Mouse (Mus musculus) kidney, adult 2 months (tissue): ENCODE measurements at regions not wholly inside any gene's neighbourhood (a gene's known extent, or its start where the extent isn't known, plus 50 kb on each side); places are given as distances from the start of the nearest gene placed in this dataset.

Experiments
- DNase-seq: peaks from one replicate; pipeline ENCODE4 v3.0.0; 2021
- H3K27ac ChIP-seq: fragments of 200-500 bp; 2 replicates; pipeline ENCODE4 v1.5.1; 2012; ENCODE audit warnings: low read depth, low read length, control low read depth, inconsistent platforms; ENCODE audit not compliant: insufficient read depth
- H3K27me3 ChIP-seq: fragments of 200-500 bp; replicated peaks from 2 replicates; pipeline ENCODE4 v1.6.1; 2012; ENCODE audit warnings: mild to moderate bottlenecking, moderate library complexity, low read length, inconsistent platforms; ENCODE audit not compliant: control insufficient read depth, insufficient read depth
- H3K36me3 ChIP-seq: fragments of 200-500 bp; 2 replicates; pipeline ENCODE4 v1.6.1; 2012; ENCODE audit warnings: mild to moderate bottlenecking, moderate library complexity, low read length, inconsistent platforms; ENCODE audit not compliant: control insufficient read depth, insufficient read depth
- H3K4me1 ChIP-seq: fragments of 200-500 bp; 2 replicates; pipeline ENCODE4 v1.6.1; 2011; ENCODE audit warnings: low read length; ENCODE audit not compliant: control insufficient read depth, insufficient read depth
- H3K4me3 ChIP-seq: fragments of 200-500 bp; 2 replicates; pipeline ENCODE4 v1.5.1; 2011; ENCODE audit warnings: mild to moderate bottlenecking, low read depth, low read length, control low read depth; ENCODE audit not compliant: insufficient read depth
- CTCF ChIP-seq: fragments of 200-500 bp; conservative IDR thresholded peaks from 2 replicates; pipeline ENCODE4 v1.5.1; 2011; ENCODE audit warnings: low read depth, mild to moderate bottlenecking, control low read depth, low read length, moderate library complexity, mixed read lengths; ENCODE audit not compliant: insufficient read depth, insufficient read length
- POLR2A ChIP-seq: fragments of 200-500 bp; IDR thresholded peaks from one replicate; pipeline ENCODE4 v1.6.1; 2011; ENCODE audit warnings: low read depth, low read length, control low read depth
- WGBS: fragments of 180-500 bp; shearing (Covaris S2); methylation state at CpG from one replicate; pipeline ENCODE4 v1.1.7; 2018; 5-methylcytosine and 5-hydroxymethylcytosine counted together

GRCm38 (mm10) chr4:10030316-10030715 is 844.0 kb upstream of the 2610301B20Rik start:
- Histone ChIP-seq H3K4me1 (no peaks in the 10 kb centered on the region), H3K27me3 (no peaks in the 10 kb centered on the region), H3K27ac (no peak overlapping the region), H3K36me3 (no peaks in the 10 kb centered on the region), H3K4me3 (no peak overlapping the region)
- TF ChIP-seq POLR2A (no peak), CTCF (no peak)
- DNase-seq, result no peak

GRCm38 (mm10) chr4:10031764-10032163 is 842.5 kb upstream of the 2610301B20Rik start:
- Histone ChIP-seq H3K4me1 (no peaks in the 10 kb centered on the region), H3K27me3 (no peaks in the 10 kb centered on the region), H3K4me3 (no peak overlapping the region), H3K36me3 (no peaks in the 10 kb centered on the region), H3K27ac (no peak overlapping the region)
- 52% methylated on average over 3 of the region's 3 CpGs for WGBS
- no peak for DNase-seq
- TF ChIP-seq POLR2A (no peak), CTCF (no peak)

GRCm38 (mm10) chr4:10035336-10035735 is 839.0 kb upstream of the 2610301B20Rik start:
- WGBS, result 77% methylated on average over 1 of the region's 1 CpGs
- DNase-seq, result peak; percentile 2
- TF ChIP-seq POLR2A, result no peak
- no peak for TF ChIP-seq CTCF
- Histone ChIP-seq H3K4me1 (no peaks in the 10 kb centered on the region), H3K27me3 (no peaks in the 10 kb centered on the region), H3K4me3 (no peak overlapping the region), H3K27ac (no peak overlapping the region), H3K36me3 (no peaks in the 10 kb centered on the region)

GRCm38 (mm10) chr4:10041301-10042093 is 832.8 kb upstream of the 2610301B20Rik start:
- Histone ChIP-seq H3K27me3 (no peaks in the 10 kb centered on the region), H3K27ac (no peak overlapping the region), H3K4me3 (no peak overlapping the region), H3K36me3 (no peaks in the 10 kb centered on the region), H3K4me1 (no peaks in the 10 kb centered on the region)
- TF ChIP-seq CTCF (no peak), POLR2A (no peak)
- WGBS, result 69% methylated on average over 2 of the region's 2 CpGs
- no peak for DNase-seq

GRCm38 (mm10) chr4:10048770-10049169 is 825.5 kb upstream of the 2610301B20Rik start:
- no peak for TF ChIP-seq POLR2A
- TF ChIP-seq CTCF, result no peak
- DNase-seq, result no peak
- no peaks in the 10 kb centered on the region for H3K27me3 ChIP-seq
- no peaks in the 10 kb centered on the region for H3K4me1 ChIP-seq
- WGBS, result 68% methylated on average over 1 of the region's 1 CpGs
- no peaks in the 10 kb centered on the region for H3K36me3 ChIP-seq
- H3K27ac ChIP-seq, result no peak overlapping the region
- H3K4me3 ChIP-seq, result no peak overlapping the region

GRCm38 (mm10) chr4:10049411-10049810 is 824.9 kb upstream of the 2610301B20Rik start:
- 49% methylated on average over 4 of the region's 4 CpGs for WGBS
- DNase-seq, result no peak
- TF ChIP-seq CTCF (no peak), POLR2A (no peak)
- no peaks in the 10 kb centered on the region for H3K4me1 ChIP-seq
- no peak overlapping the region for H3K27ac ChIP-seq
- H3K36me3 ChIP-seq, result no peaks in the 10 kb centered on the region
- H3K4me3 ChIP-seq, result no peak overlapping the region
- no peaks in the 10 kb centered on the region for H3K27me3 ChIP-seq

DNA sequence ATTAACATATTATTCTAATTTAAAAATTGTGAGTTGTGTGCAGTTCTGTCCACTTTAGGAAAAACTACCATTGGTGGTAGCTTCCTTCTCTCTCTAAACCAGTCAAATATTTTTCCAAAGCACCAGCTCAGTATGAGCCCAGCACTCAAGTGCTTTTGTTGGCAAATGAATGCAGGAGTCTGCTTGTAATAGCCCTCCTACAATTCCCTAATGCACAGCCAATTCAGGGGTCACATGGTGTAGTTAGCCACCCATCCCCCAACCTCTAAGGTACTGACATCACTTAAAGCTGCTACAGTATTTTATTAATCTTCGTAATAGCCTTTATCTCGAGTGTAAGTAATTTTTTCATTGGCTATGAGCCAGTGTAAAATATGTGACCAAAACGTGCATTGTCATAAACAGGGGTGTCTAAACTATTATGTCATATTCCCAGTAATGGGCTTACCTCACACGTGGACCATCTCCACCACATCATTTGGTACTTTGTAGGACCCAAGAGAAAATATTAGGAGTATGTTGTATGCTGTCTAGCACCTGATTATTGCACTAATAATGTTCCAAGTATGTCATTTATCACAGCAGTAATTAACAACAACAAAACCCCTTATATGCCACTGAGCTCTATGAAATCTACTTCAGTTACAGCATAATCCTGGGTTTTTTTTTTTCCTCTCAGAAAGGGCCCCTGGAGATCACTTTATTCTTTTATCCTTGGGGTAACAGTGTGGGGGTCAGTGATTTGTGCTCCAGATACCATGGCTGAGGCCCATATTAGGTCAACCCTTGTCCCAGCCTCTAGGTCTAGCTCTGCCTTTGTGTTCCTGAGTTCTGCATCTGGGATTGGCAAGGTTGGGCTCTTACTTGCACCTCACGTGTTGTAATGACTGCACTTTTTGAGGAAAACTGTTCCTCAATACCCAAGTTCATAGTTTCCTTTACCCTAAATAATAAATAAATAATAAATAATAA is 822.7 kb upstream of the 2610301B20Rik start:
- 63% methylated on average over 5 of the region's 5 CpGs for WGBS
- TF ChIP-seq CTCF (no peak), POLR2A (no peak)
- Histone ChIP-seq H3K36me3 (no peaks in the 10 kb centered on the region), H3K27ac (no peak overlapping the region), H3K27me3 (no peaks in the 10 kb centered on the region), H3K4me1 (no peaks in the 10 kb centered on the region), H3K4me3 (no peak overlapping the region)
- DNase-seq, result no peak
